Mouse (Mus musculus): ENCODE measurements around the gene Zfp385a.

GRCm38 (mm10) chr15:103290417-103290816 lies 49.5 kb downstream of the Zfp385a start:
- TF ChIP-seq USF1 (IDR thresholded peaks at IDR 0.05; ENCODE audit: low read depth) = no peak
- TF ChIP-seq MAX (IDR thresholded peaks at IDR 0.05) = no peak
- no peak for TF ChIP-seq CTCF (IDR thresholded peaks at IDR 0.05; ENCODE audit: control insufficient read depth, insufficient read depth, insufficient read length)
- TF ChIP-seq MYOD1 (IDR thresholded peaks at IDR 0.05; ENCODE audit: control insufficient read depth, insufficient read length, low read depth) = no peak
- no peak for TF ChIP-seq CEBPB (IDR thresholded peaks at IDR 0.05; ENCODE audit: low read depth)
- TF ChIP-seq MYOG (IDR thresholded peaks at IDR 0.05; ENCODE audit: control insufficient read depth, extremely low read depth, insufficient read length) = no peak
- TF ChIP-seq FOSL1 (IDR thresholded peaks at IDR 0.05; ENCODE audit: insufficient read depth, low read length, poor library complexity, severe bottlenecking) = no peak

Data from C2C12 (cell line).